Mouse (Mus musculus): ENCODE results near the gene Csnk1d. TPM values are rescaled to one million over a fixed set of nuclear protein-coding genes. Genes with fewer than 3 reads are reported as not detected.

Csnk1d gene
- polyA plus RNA-seq, 1 experiment from 2014 or later: 78.9 TPM

- Histone ChIP-seq H3K4me3 (ENCODE audit: low read length) (no peak overlapping the region), H3K9me3 (ENCODE audit: control insufficient read depth, low read length) (no peaks in the 10 kb centered on the region), H3K36me3 (ENCODE audit: control insufficient read depth, insufficient read depth, low read length) (no peaks in the 10 kb centered on the region), H3K9ac (ENCODE audit: low read depth, low read length) (no peak overlapping the region), H3K4me1 (ENCODE audit: control insufficient read depth, insufficient read depth, low read length) (peaks cover 20% of the 10 kb centered on the region), H3K27me3 (ENCODE audit: control insufficient read depth, insufficient read depth, low read length) (no peaks in the 10 kb centered on the region), H3K4me2 (replicated peaks; ENCODE audit: low read depth, low read length) (no peak overlapping the region), H3K27ac (ENCODE audit: low read depth, low read length) (no peak overlapping the region)
- WGBS: 84% methylated on average over 7 of the region's 7 CpGs
- no peak for ATAC-seq (ENCODE audit: low FRiP score, low TSS enrichment)
Observed at GRCm38 (mm10) chr11:120945266-120945665, 45.9 kb downstream of the Csnk1d start.

GRCm38 (mm10) chr11:120940959-120941358, 50.2 kb downstream of the Csnk1d start:
- H3K9ac ChIP-seq (ENCODE audit: low read depth, low read length): no peak overlapping the region
- H3K4me2 ChIP-seq (replicated peaks; ENCODE audit: low read depth, low read length): no peak overlapping the region
- ATAC-seq (ENCODE audit: low FRiP score, low TSS enrichment): no peak
- 86% methylated on average over 6 of the region's 6 CpGs for WGBS
- no peaks in the 10 kb centered on the region for H3K4me1 ChIP-seq (ENCODE audit: control insufficient read depth, insufficient read depth, low read length)
- no peaks in the 10 kb centered on the region for H3K9me3 ChIP-seq (ENCODE audit: control insufficient read depth, low read length)
- no peak overlapping the region for H3K27ac ChIP-seq (ENCODE audit: low read depth, low read length)
- H3K4me3 ChIP-seq (ENCODE audit: low read length): no peak overlapping the region
- H3K27me3 ChIP-seq (ENCODE audit: control insufficient read depth, insufficient read depth, low read length): no peaks in the 10 kb centered on the region
- no peaks in the 10 kb centered on the region for H3K36me3 ChIP-seq (ENCODE audit: control insufficient read depth, insufficient read depth, low read length)

- H3K4me1 ChIP-seq (ENCODE audit: control insufficient read depth, insufficient read depth, low read length): no peaks in the 10 kb centered on the region
- H3K27ac ChIP-seq (ENCODE audit: low read depth, low read length): no peak overlapping the region
- H3K36me3 ChIP-seq (ENCODE audit: control insufficient read depth, insufficient read depth, low read length): no peaks in the 10 kb centered on the region
- no peak for ATAC-seq (ENCODE audit: low FRiP score, low TSS enrichment)
- H3K4me3 ChIP-seq (ENCODE audit: low read length): no peak overlapping the region
- no peaks in the 10 kb centered on the region for H3K27me3 ChIP-seq (ENCODE audit: control insufficient read depth, insufficient read depth, low read length)
- H3K4me2 ChIP-seq (replicated peaks; ENCODE audit: low read depth, low read length): no peak overlapping the region
- 58% methylated on average over 6 of the region's 6 CpGs for WGBS
- H3K9ac ChIP-seq (ENCODE audit: low read depth, low read length): no peak overlapping the region
- H3K9me3 ChIP-seq (ENCODE audit: control insufficient read depth, low read length): no peaks in the 10 kb centered on the region
Observed at GRCm38 (mm10) chr11:120939712-120940341, 51.3 kb downstream of the Csnk1d start.

GRCm38 (mm10) chr11:120938795-120939194, 52.3 kb downstream of the Csnk1d start:
- ATAC-seq (ENCODE audit: low FRiP score, low TSS enrichment): no peak
- Histone ChIP-seq H3K27me3 (ENCODE audit: control insufficient read depth, insufficient read depth, low read length) (no peaks in the 10 kb centered on the region), H3K4me1 (ENCODE audit: control insufficient read depth, insufficient read depth, low read length) (no peaks in the 10 kb centered on the region), H3K4me3 (ENCODE audit: low read length) (no peak overlapping the region), H3K9me3 (ENCODE audit: control insufficient read depth, low read length) (no peaks in the 10 kb centered on the region), H3K9ac (ENCODE audit: low read depth, low read length) (no peak overlapping the region), H3K27ac (ENCODE audit: low read depth, low read length) (no peak overlapping the region), H3K36me3 (ENCODE audit: control insufficient read depth, insufficient read depth, low read length) (no peaks in the 10 kb centered on the region), H3K4me2 (replicated peaks; ENCODE audit: low read depth, low read length) (no peak overlapping the region)
- WGBS: 41% methylated on average over 4 of the region's 4 CpGs

GRCm38 (mm10) chr11:120937976-120938375, 53.2 kb downstream of the Csnk1d start:
- Histone ChIP-seq H3K4me2 (replicated peaks; ENCODE audit: low read depth, low read length) (no peak overlapping the region), H3K36me3 (ENCODE audit: control insufficient read depth, insufficient read depth, low read length) (no peaks in the 10 kb centered on the region), H3K9me3 (ENCODE audit: control insufficient read depth, low read length) (no peaks in the 10 kb centered on the region), H3K27ac (ENCODE audit: low read depth, low read length) (no peak overlapping the region), H3K27me3 (ENCODE audit: control insufficient read depth, insufficient read depth, low read length) (no peaks in the 10 kb centered on the region), H3K4me3 (ENCODE audit: low read length) (no peak overlapping the region), H3K9ac (ENCODE audit: low read depth, low read length) (no peak overlapping the region), H3K4me1 (ENCODE audit: control insufficient read depth, insufficient read depth, low read length) (no peaks in the 10 kb centered on the region)
- no peak for ATAC-seq (ENCODE audit: low FRiP score, low TSS enrichment)
- 95% methylated on average over 1 of the region's 1 CpGs for WGBS

- no peak within 1 kb of the TSS for H3K27ac ChIP-seq (ENCODE audit: low read depth, low read length)
- ATAC-seq (ENCODE audit: low FRiP score, low TSS enrichment): peak; percentile 92
Observed at GRCm38 (mm10) chr11:120932564-120933398, 58.3 kb downstream of the Csnk1d start, which contains the start of gene Ccdc57. Gene Ccdc57 (minus strand): TSS chr11:120932872.

GRCm38 (mm10) chr11:120931479-120931878, 59.7 kb downstream of the Csnk1d start:
- no peak overlapping the region for H3K4me3 ChIP-seq (ENCODE audit: low read length)
- H3K36me3 ChIP-seq (ENCODE audit: control insufficient read depth, insufficient read depth, low read length): peaks cover under 1% of the 10 kb centered on the region; the same call in 1 of the 2 replicates
- H3K27me3 ChIP-seq (ENCODE audit: control insufficient read depth, insufficient read depth, low read length): no peaks in the 10 kb centered on the region
- H3K27ac ChIP-seq (ENCODE audit: low read depth, low read length): no peak overlapping the region
- 89% methylated on average over 4 of the region's 4 CpGs for WGBS
- no peaks in the 10 kb centered on the region for H3K9me3 ChIP-seq (ENCODE audit: control insufficient read depth, low read length)
- ATAC-seq (ENCODE audit: low FRiP score, low TSS enrichment): no peak
- H3K4me1 ChIP-seq (ENCODE audit: control insufficient read depth, insufficient read depth, low read length): 0 out of 2 replicates have a peak, but pooled peaks cover 2% of the 10 kb centered on the region
- no peak overlapping the region for H3K4me2 ChIP-seq (replicated peaks; ENCODE audit: low read depth, low read length)
- no peak overlapping the region for H3K9ac ChIP-seq (ENCODE audit: low read depth, low read length)

More at GRCm38 (mm10) chr11:120932564-120933398, 58.3 kb downstream of the Csnk1d start, which contains the start of gene Ccdc57:
- Histone ChIP-seq H3K27me3 (ENCODE audit: control insufficient read depth, insufficient read depth, low read length) (no peaks in the 10 kb centered on the region), H3K4me1 (ENCODE audit: control insufficient read depth, insufficient read depth, low read length) (0 out of 2 replicates have a peak, but pooled peaks cover 2% of the 10 kb centered on the region), H3K36me3 (ENCODE audit: control insufficient read depth, insufficient read depth, low read length) (no peaks in the 10 kb centered on the region), H3K9me3 (ENCODE audit: control insufficient read depth, low read length) (no peaks in the 10 kb centered on the region), H3K4me2 (replicated peaks; ENCODE audit: low read depth, low read length) (peak within 1 kb of the TSS; percentile 81), H3K9ac (ENCODE audit: low read depth, low read length) (peak within 1 kb of the TSS; percentile 75), H3K4me3 (ENCODE audit: low read length) (peak within 1 kb of the TSS; percentile 86)
- WGBS: 9% methylated on average over 44 of the region's 44 CpGs

- Histone ChIP-seq H3K9me3 (ENCODE audit: control insufficient read depth, low read length) (no peaks in the 10 kb centered on the region), H3K27ac (ENCODE audit: low read depth, low read length) (no peak overlapping the region), H3K36me3 (ENCODE audit: control insufficient read depth, insufficient read depth, low read length) (peaks cover 7% of the 10 kb centered on the region; the same call in 1 of the 2 replicates), H3K27me3 (ENCODE audit: control insufficient read depth, insufficient read depth, low read length) (no peaks in the 10 kb centered on the region), H3K4me2 (replicated peaks; ENCODE audit: low read depth, low read length) (no peak overlapping the region), H3K9ac (ENCODE audit: low read depth, low read length) (no peak overlapping the region), H3K4me1 (ENCODE audit: control insufficient read depth, insufficient read depth, low read length) (0 out of 2 replicates have a peak, but pooled peaks cover 2% of the 10 kb centered on the region), H3K4me3 (ENCODE audit: low read length) (no peak overlapping the region)
- 85% methylated on average over 4 of the region's 4 CpGs for WGBS
- ATAC-seq (ENCODE audit: low FRiP score, low TSS enrichment): no peak
Observed at GRCm38 (mm10) chr11:120928468-120928867, 62.7 kb downstream of the Csnk1d start.

GRCm38 (mm10) chr11:120922528-120922927, 68.6 kb downstream of the Csnk1d start:
- no peak overlapping the region for H3K4me3 ChIP-seq (ENCODE audit: low read length)
- no peak overlapping the region for H3K4me2 ChIP-seq (replicated peaks; ENCODE audit: low read depth, low read length)
- 93% methylated on average over 3 of the region's 3 CpGs for WGBS
- no peaks in the 10 kb centered on the region for H3K9me3 ChIP-seq (ENCODE audit: control insufficient read depth, low read length)
- H3K9ac ChIP-seq (ENCODE audit: low read depth, low read length): no peak overlapping the region
- no peaks in the 10 kb centered on the region for H3K4me1 ChIP-seq (ENCODE audit: control insufficient read depth, insufficient read depth, low read length)
- H3K27ac ChIP-seq (ENCODE audit: low read depth, low read length): no peak overlapping the region
- no peak for ATAC-seq (ENCODE audit: low FRiP score, low TSS enrichment)
- H3K27me3 ChIP-seq (ENCODE audit: control insufficient read depth, insufficient read depth, low read length): no peaks in the 10 kb centered on the region
- peaks cover 38% of the 10 kb centered on the region for H3K36me3 ChIP-seq (ENCODE audit: control insufficient read depth, insufficient read depth, low read length)

Measured in kidney, embryonic 14.5 days (tissue).